Mouse (Mus musculus) cerebellum, postnatal 14 days (tissue): ENCODE results near the gene Cdk19.
"Not testable (repeated sequence)": the region's sequence is repeated elsewhere in the genome, so short reads cannot be mapped to it uniquely, and the experiment has no call there.

Experiments used
- DNase-seq, 2 experiments: peaks; one replicate each; pipeline ENCODE4 v3.0.0; 2021; ENCODE audit warnings: mixed read lengths in 2 of 2

The Cdk19 gene

GRCm38 (mm10) chr10:40489086-40489796 lies 149.9 kb downstream of the Cdk19 start:
- DNase-seq, result no peak

- DNase-seq, result peak in 1 of 2 experiments; percentile 8
Measured at GRCm38 (mm10) chr10:40491131-40491530, 151.8 kb downstream of the Cdk19 start.

- DNase-seq, result no peak
Measured at GRCm38 (mm10) chr10:40491748-40492147, 152.4 kb downstream of the Cdk19 start.

- no peak for DNase-seq
Measured at GRCm38 (mm10) chr10:40494181-40495162, 155.1 kb downstream of the Cdk19 start.

- DNase-seq, result no peak
Measured at GRCm38 (mm10) chr10:40497301-40498041, 158.1 kb downstream of the Cdk19 start.

- DNase-seq, result no peak
Measured at GRCm38 (mm10) chr10:40498426-40498825, 159.1 kb downstream of the Cdk19 start.

GRCm38 (mm10) chr10:40499314-40500252 lies 160.2 kb downstream of the Cdk19 start:
- peak in 1 of 2 experiments; percentile 28 for DNase-seq

GRCm38 (mm10) chr10:40500723-40501245 lies 161.4 kb downstream of the Cdk19 start:
- no peak for DNase-seq

- no peak for DNase-seq
Measured at GRCm38 (mm10) chr10:40502734-40503133, 163.4 kb downstream of the Cdk19 start.

- no peak for DNase-seq
Measured at GRCm38 (mm10) chr10:40510356-40510755, 171.0 kb downstream of the Cdk19 start.

GRCm38 (mm10) chr10:40511221-40511677 lies 171.9 kb downstream of the Cdk19 start:
- no peak for DNase-seq

GRCm38 (mm10) chr10:40512185-40512584 lies 172.8 kb downstream of the Cdk19 start:
- DNase-seq, result no peak

GRCm38 (mm10) chr10:40512996-40513395 lies 173.6 kb downstream of the Cdk19 start:
- not testable (repeated sequence) for DNase-seq

GRCm38 (mm10) chr10:40515225-40515681 lies 175.9 kb downstream of the Cdk19 start:
- no peak for DNase-seq

GRCm38 (mm10) chr10:40516421-40516820 lies 177.1 kb downstream of the Cdk19 start:
- DNase-seq, result peak in 1 of 2 experiments; percentile 25

- peak; percentile 81 to 82 for DNase-seq
Measured at GRCm38 (mm10) chr10:40519586-40519985, 180.2 kb downstream of the Cdk19 start.

- DNase-seq, result no peak
Measured at GRCm38 (mm10) chr10:40521579-40521978, 182.2 kb downstream of the Cdk19 start.

GRCm38 (mm10) chr10:40523312-40523975 lies 184.1 kb downstream of the Cdk19 start:
- DNase-seq, result no peak

- no peak for DNase-seq
Measured at GRCm38 (mm10) chr10:40524032-40524806, 184.9 kb downstream of the Cdk19 start.

- peak; percentile 80 to 81 for DNase-seq
Measured at GRCm38 (mm10) chr10:40524991-40525390, 185.6 kb downstream of the Cdk19 start.
